Mouse (Mus musculus): ENCODE measurements around the gene Gm11213. TPM values are rescaled to one million over a fixed set of nuclear protein-coding genes. Genes with fewer than 3 reads are reported as not detected.

Gene Gm11213
- polyA plus RNA-seq, 1 experiment, result not detected

DNA sequence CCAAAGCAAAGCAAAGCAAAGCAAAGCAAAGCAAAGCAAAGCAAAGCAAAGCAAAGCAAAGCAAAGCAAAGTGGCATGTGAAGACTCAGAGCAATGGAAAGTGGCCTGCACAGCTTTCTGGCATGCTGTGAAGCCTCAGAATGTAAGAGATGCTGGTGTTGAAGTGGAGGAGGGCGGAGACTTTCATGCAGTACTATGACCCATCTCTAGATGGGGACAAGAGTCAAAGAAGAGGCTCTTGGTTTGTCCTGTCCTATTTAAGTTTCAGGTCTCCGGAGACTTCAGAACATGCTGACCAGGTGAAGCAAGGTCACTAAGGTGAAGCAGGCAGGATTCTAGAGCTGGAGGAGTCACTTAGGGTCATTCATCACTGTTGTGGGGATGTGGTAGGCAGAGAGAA is 16.8 kb upstream of the Gm11213 start:
- no peaks in the 10 kb centered on the region for H3K4me1 ChIP-seq (ENCODE audit: control insufficient read depth, insufficient read depth, low read length)
- H3K27ac ChIP-seq (ENCODE audit: insufficient read depth, low read depth, low read length), result no peak overlapping the region
- WGBS, result 88% methylated on average over 2 of the region's 2 CpGs
- TF ChIP-seq POLR2A (IDR thresholded peaks at IDR 0.05; ENCODE audit: insufficient read depth, low read depth, low read length), result no peak
- no peak for TF ChIP-seq CTCF (IDR thresholded peaks at IDR 0.05; ENCODE audit: insufficient read depth, low read depth, low read length)
- H3K4me3 ChIP-seq (ENCODE audit: insufficient read depth, low read depth, low read length), result no peak overlapping the region

- WGBS, result 86% methylated on average over 7 of the region's 7 CpGs
- no peak for TF ChIP-seq POLR2A (IDR thresholded peaks at IDR 0.05; ENCODE audit: insufficient read depth, low read depth, low read length)
- TF ChIP-seq CTCF (IDR thresholded peaks at IDR 0.05; ENCODE audit: insufficient read depth, low read depth, low read length), result no peak
- Histone ChIP-seq H3K27ac (ENCODE audit: insufficient read depth, low read depth, low read length) (no peak overlapping the region), H3K4me3 (ENCODE audit: insufficient read depth, low read depth, low read length) (no peak overlapping the region), H3K4me1 (ENCODE audit: control insufficient read depth, insufficient read depth, low read length) (no peaks in the 10 kb centered on the region)
Observed at GRCm38 (mm10) chr4:63608391-63608790, 3.3 kb upstream of the Gm11213 start.

GRCm38 (mm10) chr4:63605968-63606367 is 907 bp upstream of the Gm11213 start:
- 81% methylated on average over 1 of the region's 1 CpGs for WGBS
- no peaks in the 10 kb centered on the region for H3K4me1 ChIP-seq (ENCODE audit: control insufficient read depth, insufficient read depth, low read length)
- no peak overlapping the region for H3K4me3 ChIP-seq (ENCODE audit: insufficient read depth, low read depth, low read length)
- TF ChIP-seq POLR2A (IDR thresholded peaks at IDR 0.05; ENCODE audit: insufficient read depth, low read depth, low read length) (no peak), CTCF (IDR thresholded peaks at IDR 0.05; ENCODE audit: insufficient read depth, low read depth, low read length) (no peak)
- no peak overlapping the region for H3K27ac ChIP-seq (ENCODE audit: insufficient read depth, low read depth, low read length)

- TF ChIP-seq POLR2A (IDR thresholded peaks at IDR 0.05; ENCODE audit: insufficient read depth, low read depth, low read length), result no peak
- no peak for TF ChIP-seq CTCF (IDR thresholded peaks at IDR 0.05; ENCODE audit: insufficient read depth, low read depth, low read length)
- Histone ChIP-seq H3K4me3 (ENCODE audit: insufficient read depth, low read depth, low read length) (no peak overlapping the region), H3K4me1 (ENCODE audit: control insufficient read depth, insufficient read depth, low read length) (no peaks in the 10 kb centered on the region), H3K27ac (ENCODE audit: insufficient read depth, low read depth, low read length) (no peak overlapping the region)
- 85% methylated on average over 3 of the region's 3 CpGs for WGBS
Observed at GRCm38 (mm10) chr4:63605545-63605944, 484 bp upstream of the Gm11213 start.

DNA sequence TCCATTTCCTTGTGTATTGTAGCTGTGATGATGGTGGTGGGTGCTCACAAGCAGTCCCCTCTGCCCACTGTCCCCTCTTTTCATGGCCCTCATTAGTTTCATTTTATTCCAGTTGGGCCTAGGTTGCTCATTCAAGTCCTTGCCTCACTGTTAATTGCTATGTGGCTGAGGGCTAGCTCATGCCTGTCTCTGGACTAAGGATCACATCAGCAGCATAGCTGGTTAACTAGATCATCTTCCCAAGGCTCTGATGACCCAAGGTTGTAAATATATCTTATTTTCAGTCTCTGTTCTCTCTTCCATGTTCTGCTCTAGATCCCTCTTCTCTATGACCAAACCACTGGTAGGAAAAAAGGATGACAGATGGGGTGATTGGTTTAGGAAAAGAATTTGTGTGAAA is 3.8 kb downstream of the Gm11213 start:
- H3K4me1 ChIP-seq (ENCODE audit: control insufficient read depth, insufficient read depth, low read length), result no peaks in the 10 kb centered on the region
- H3K4me3 ChIP-seq (ENCODE audit: insufficient read depth, low read depth, low read length), result no peak overlapping the region
- TF ChIP-seq CTCF (IDR thresholded peaks at IDR 0.05; ENCODE audit: insufficient read depth, low read depth, low read length) (no peak), POLR2A (IDR thresholded peaks at IDR 0.05; ENCODE audit: insufficient read depth, low read depth, low read length) (no peak)
- H3K27ac ChIP-seq (ENCODE audit: insufficient read depth, low read depth, low read length), result no peak overlapping the region

- Histone ChIP-seq H3K4me3 (ENCODE audit: insufficient read depth, low read depth, low read length) (no peak overlapping the region), H3K27ac (ENCODE audit: insufficient read depth, low read depth, low read length) (no peak overlapping the region), H3K4me1 (ENCODE audit: control insufficient read depth, insufficient read depth, low read length) (no peaks in the 10 kb centered on the region)
- TF ChIP-seq CTCF (IDR thresholded peaks at IDR 0.05; ENCODE audit: insufficient read depth, low read depth, low read length) (no peak), POLR2A (IDR thresholded peaks at IDR 0.05; ENCODE audit: insufficient read depth, low read depth, low read length) (no peak)
- WGBS, result 83% methylated on average over 6 of the region's 6 CpGs
Observed at GRCm38 (mm10) chr4:63600786-63601185, 4.3 kb downstream of the Gm11213 start.

- H3K4me3 ChIP-seq (ENCODE audit: insufficient read depth, low read depth, low read length), result no peak overlapping the region
- no peak overlapping the region for H3K27ac ChIP-seq (ENCODE audit: insufficient read depth, low read depth, low read length)
- 96% methylated on average over 4 of the region's 4 CpGs for WGBS
- TF ChIP-seq POLR2A (IDR thresholded peaks at IDR 0.05; ENCODE audit: insufficient read depth, low read depth, low read length) (no peak), CTCF (IDR thresholded peaks at IDR 0.05; ENCODE audit: insufficient read depth, low read depth, low read length) (no peak)
- H3K4me1 ChIP-seq (ENCODE audit: control insufficient read depth, insufficient read depth, low read length), result no peaks in the 10 kb centered on the region
Observed at GRCm38 (mm10) chr4:63596010-63596409, 9.1 kb downstream of the Gm11213 start.

GRCm38 (mm10) chr4:63595259-63595658 is 9.8 kb downstream of the Gm11213 start:
- 81% methylated on average over 10 of the region's 10 CpGs for WGBS
- TF ChIP-seq POLR2A (IDR thresholded peaks at IDR 0.05; ENCODE audit: insufficient read depth, low read depth, low read length), result no peak
- Histone ChIP-seq H3K4me1 (ENCODE audit: control insufficient read depth, insufficient read depth, low read length) (no peaks in the 10 kb centered on the region), H3K4me3 (ENCODE audit: insufficient read depth, low read depth, low read length) (no peak overlapping the region), H3K27ac (ENCODE audit: insufficient read depth, low read depth, low read length) (no peak overlapping the region)

GRCm38 (mm10) chr4:63594459-63595110 is 10.5 kb downstream of the Gm11213 start:
- H3K4me1 ChIP-seq (ENCODE audit: control insufficient read depth, insufficient read depth, low read length), result no peaks in the 10 kb centered on the region
- H3K27ac ChIP-seq (ENCODE audit: insufficient read depth, low read depth, low read length), result no peak overlapping the region
- WGBS, result 76% methylated on average over 5 of the region's 5 CpGs
- H3K4me3 ChIP-seq (ENCODE audit: insufficient read depth, low read depth, low read length), result no peak overlapping the region
- no peak for TF ChIP-seq POLR2A (IDR thresholded peaks at IDR 0.05; ENCODE audit: insufficient read depth, low read depth, low read length)
- TF ChIP-seq CTCF (IDR thresholded peaks at IDR 0.05; ENCODE audit: insufficient read depth, low read depth, low read length), result no peak

DNA sequence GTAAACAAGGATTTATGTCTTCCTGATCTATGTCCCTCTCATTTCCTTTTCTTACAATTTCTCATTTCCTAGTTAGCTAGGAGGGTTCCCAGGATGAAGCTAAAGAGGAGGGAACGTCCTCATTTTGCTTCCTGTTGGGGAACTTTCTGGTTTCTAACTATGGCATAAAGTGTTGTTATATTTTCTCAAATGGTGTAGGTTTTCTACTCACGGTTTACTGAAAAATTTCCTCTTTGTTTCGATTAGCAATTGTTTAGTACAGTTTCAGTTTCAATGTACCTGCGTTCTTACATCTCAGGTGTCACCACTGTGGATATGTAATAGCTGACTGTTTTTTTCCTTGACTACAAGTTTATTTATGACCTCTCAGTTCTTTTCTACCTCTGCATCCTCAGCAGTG is 14.5 kb downstream of the Gm11213 start:
- WGBS, result 90% methylated on average over 4 of the region's 4 CpGs
- TF ChIP-seq POLR2A (IDR thresholded peaks at IDR 0.05; ENCODE audit: insufficient read depth, low read depth, low read length), result no peak
- no peak for TF ChIP-seq CTCF (IDR thresholded peaks at IDR 0.05; ENCODE audit: insufficient read depth, low read depth, low read length)
- no peak overlapping the region for H3K27ac ChIP-seq (ENCODE audit: insufficient read depth, low read depth, low read length)
- no peaks in the 10 kb centered on the region for H3K4me1 ChIP-seq (ENCODE audit: control insufficient read depth, insufficient read depth, low read length)
- no peak overlapping the region for H3K4me3 ChIP-seq (ENCODE audit: insufficient read depth, low read depth, low read length)

Data from olfactory bulb, adult 2 months (tissue).